7 mouse cellular contexts compared by ENCODE assay signal in the genomic region with DNA sequence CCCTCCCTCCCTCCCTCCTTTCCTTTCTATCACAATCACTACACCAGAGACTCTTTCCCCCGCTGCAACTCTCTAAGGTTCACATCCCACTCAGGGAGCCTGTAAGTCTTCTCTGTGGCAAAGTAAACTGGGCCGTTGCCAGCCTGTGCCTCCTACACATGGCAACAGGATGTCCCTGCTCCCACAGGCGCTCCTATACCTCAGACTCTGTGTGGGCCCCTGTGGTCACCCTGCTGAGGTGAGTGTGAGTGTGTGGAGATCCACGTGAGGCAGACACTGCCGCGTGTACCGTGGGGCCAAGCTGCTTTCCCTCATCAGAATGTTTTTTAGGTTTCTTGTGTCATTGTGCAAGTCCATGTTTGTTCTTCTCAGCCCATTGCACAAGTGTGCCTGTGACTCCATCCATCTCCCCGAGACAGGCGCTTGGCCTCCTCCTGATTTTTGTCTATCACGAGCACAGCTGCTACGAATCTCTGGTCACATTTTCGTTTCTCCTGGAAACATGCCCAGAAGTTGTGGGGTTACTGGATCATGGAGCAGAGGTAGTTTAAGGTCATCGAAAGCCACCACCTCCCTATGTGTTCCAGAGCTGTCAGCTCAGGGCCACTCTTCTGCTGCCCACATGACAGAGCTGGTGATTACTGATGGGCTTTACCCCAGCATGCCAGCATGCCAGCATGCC. TPM values are rescaled to one million over a fixed set of nuclear protein-coding genes. Genes with fewer than 3 reads are reported as not detected.
A peak's percentile ranks its signal among the peaks of the same experiment; 100 is the strongest.
DNase-seq lines count a peak whose midpoint lies in the region; ATAC-seq lines count a peak whose summit lies in the region.

No protein-coding gene starts in this region.

- peak; percentile 54 for DNase-seq in right cerebral cortex, postnatal 14 days
- no peak for DNase-seq in right cerebral cortex, postnatal 4 days
- DNase-seq in left cerebral cortex, postnatal 25 days (ENCODE audit: low spot score in 2 of 2) = peak; percentile 61 to 78
- DNase-seq in cerebellum, adult 9-11 months = no peak
- DNase-seq in spleen, postnatal 36 days (ENCODE audit: low spot score in 2 of 2) = no peak

- H3K4me1 ChIP-seq in heart, embryonic 12.5 days (replicated peaks) = no peaks in the 10 kb centered on the region
- no peaks in the 10 kb centered on the region for H3K4me1 ChIP-seq in forebrain, embryonic 13.5 days

- H3K9me3 ChIP-seq in heart, embryonic 12.5 days (replicated peaks) = no peaks in the 10 kb centered on the region
- no peaks in the 10 kb centered on the region for H3K9me3 ChIP-seq in forebrain, embryonic 13.5 days (replicated peaks)

- intact Hi-C loops in left cerebral cortex, postnatal 25 days (cut with DNase I) = no loop called here

- H3K4me2 ChIP-seq in heart, embryonic 12.5 days = no peak overlapping the region
- no peak overlapping the region for H3K4me2 ChIP-seq in forebrain, embryonic 13.5 days

- ATAC-seq in heart, embryonic 12.5 days (ENCODE audit: insufficient number of reproducible peaks, low FRiP score) = 0 out of 2 replicates have a peak, but pooled peaks have one; percentile 9
- no peak for ATAC-seq in forebrain, embryonic 13.5 days

- no peak overlapping the region for H3K27ac ChIP-seq in heart, embryonic 12.5 days (ENCODE audit: poor library complexity, severe bottlenecking)
- no peak overlapping the region for H3K27ac ChIP-seq in forebrain, embryonic 13.5 days

- H3K27me3 ChIP-seq in heart, embryonic 12.5 days (replicated peaks) = peaks cover 9% of the 10 kb centered on the region; the same call in 1 of the 2 replicates
- peaks cover 5% of the 10 kb centered on the region; the same call in 1 of the 2 replicates for H3K27me3 ChIP-seq in forebrain, embryonic 13.5 days

- H3K4me3 ChIP-seq in heart, embryonic 12.5 days = no peak overlapping the region
- H3K4me3 ChIP-seq in forebrain, embryonic 13.5 days = no peak overlapping the region

- H3K9ac ChIP-seq in heart, embryonic 12.5 days = no peak overlapping the region
- H3K9ac ChIP-seq in forebrain, embryonic 13.5 days = no peak overlapping the region

- WGBS in heart, embryonic 12.5 days = 63% methylated on average over 13 of the region's 13 CpGs
- 83% methylated on average over 13 of the region's 13 CpGs for WGBS in forebrain, embryonic 13.5 days

- no peaks in the 10 kb centered on the region for H3K36me3 ChIP-seq in heart, embryonic 12.5 days
- no peaks in the 10 kb centered on the region for H3K36me3 ChIP-seq in forebrain, embryonic 13.5 days (ENCODE audit: poor library complexity, severe bottlenecking)

RNA-seq across cellular contexts. Expression of gene Aspg, which starts 10.3 kb away (rescaled TPM):
- polyA plus RNA-seq in heart, embryonic 12.5 days (2016; fragmentation: Nextera tagmentation; extraction: Ambion mirVana) = 0.45 and 2.2 TPM in 2 replicates
- 1 to 10 TPM; 4.2 to 4.4 TPM for total RNA-seq in left cerebral cortex, postnatal 25 days (2021)
- polyA plus RNA-seq in forebrain, embryonic 13.5 days (2015; fragmentation: Nextera tagmentation; extraction: Ambion mirVana) = 0.08 and 0.15 TPM in 2 replicates

RNA-seq across cellular contexts. Expression of gene Kif26a, which starts 49.8 kb away (rescaled TPM):
- polyA plus RNA-seq in heart, embryonic 12.5 days (2016; fragmentation: Nextera tagmentation; extraction: Ambion mirVana) = 2.5 and 2.7 TPM in 2 replicates
- total RNA-seq in left cerebral cortex, postnatal 25 days (2021) = 1 to 10 TPM; 4.6 to 4.8 TPM
- polyA plus RNA-seq in forebrain, embryonic 13.5 days (2015; fragmentation: Nextera tagmentation; extraction: Ambion mirVana) = 10.9 and 14.4 TPM in 2 replicates

Comparison
In these comparisons a context has a peak if more than half of its experiments do, and no peak if none do; other contexts are left out.
1. DNase-seq: peak in right cerebral cortex, postnatal 14 days (single experiment) and left cerebral cortex, postnatal 25 days (2 of 2); none in right cerebral cortex, postnatal 4 days (single experiment), cerebellum, adult 9-11 months (single experiment) and spleen, postnatal 36 days (0 of 2).